In genomic region chr2:150755016-150755415, GRCm38 (mm10) we compare ENCODE assay signal across 1 mouse cellular context.
TF ChIP-seq lines count a peak whose summit lies in the region.

No protein-coding gene starts in this region.

TF ChIP-seq in CH12.LX, 34 proteins besides CTCF, POLR2A, EP300 and RAD21 (continued from another document):
- TF ChIP-seq JUND (conservative IDR thresholded peaks at IDR 0.05; ENCODE audit: low read depth, low read length) (peak; percentile 93), USF2 (conservative IDR thresholded peaks at IDR 0.05; ENCODE audit: low read depth, low read length) (no peak), IRF4 (IDR thresholded peaks at IDR 0.05; ENCODE audit: low read depth, low read length) (peak; percentile 92)
TF ChIP-seq in CH12.LX: peak in this region for 6.
